Mouse (Mus musculus) cortical plate, adult 2 months (tissue): ENCODE results near the gene Dzip1.

Experiments
- CTCF ChIP-seq: fragments of 200-500 bp; IDR thresholded peaks from 2 replicates; pipeline ENCODE4 v1.5.1; 2011; ENCODE audit warnings: mild to moderate bottlenecking, control low read depth, low read length; ENCODE audit not compliant: insufficient read depth; ENCODE audit errors: extremely low read depth
- POLR2A ChIP-seq: fragments of 200-500 bp; IDR thresholded peaks from 2 replicates; pipeline ENCODE4 v1.6.1; 2011; ENCODE audit warnings: mild to moderate bottlenecking, low read length, control low read depth; ENCODE audit not compliant: insufficient read depth; ENCODE audit errors: extremely low read depth

DNA sequence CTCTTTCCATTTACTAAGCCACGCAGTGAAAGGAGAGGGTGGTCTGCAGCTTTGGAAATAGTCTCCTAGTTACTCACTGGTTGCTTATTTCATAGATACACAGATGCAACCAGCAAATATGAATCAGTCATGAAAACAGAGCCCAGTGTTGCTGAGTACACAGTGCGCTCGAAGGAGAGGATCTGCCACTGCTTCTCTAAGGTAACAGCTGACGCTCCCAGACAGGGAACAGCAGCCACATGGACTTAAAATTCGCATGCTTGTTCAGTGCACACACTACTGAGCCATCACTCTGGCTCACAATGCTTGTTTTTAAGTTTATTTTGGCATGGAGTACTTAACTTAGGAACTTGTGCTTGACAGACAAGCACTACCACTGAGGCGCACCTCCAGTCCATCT, 47.0 kb upstream of the Dzip1 start:
- TF ChIP-seq CTCF (no peak), POLR2A (no peak)
